Mouse (Mus musculus): ENCODE results near the gene Ifitm3. TPM values are rescaled to one million over a fixed set of nuclear protein-coding genes. Genes with fewer than 3 reads are reported as not detected.
"Not testable (repeated sequence)": the region's sequence is repeated elsewhere in the genome, so short reads cannot be mapped to it uniquely, and the experiment has no call there.

Gene Ifitm3
- total and polyA plus RNA-seq, 2 experiments from 2014 or later = 35.9 to 78.8 TPM

- Histone ChIP-seq H3K4me2 (ENCODE audit: low read depth) (no peak overlapping the region), H3K4me1 (ENCODE audit: insufficient read depth) (no peaks in the 10 kb centered on the region), H3K9ac (no peak overlapping the region), H3K36me3 (ENCODE audit: insufficient read depth) (no peaks in the 10 kb centered on the region), H3K27me3 (ENCODE audit: insufficient read depth, low read length) (no peaks in the 10 kb centered on the region), H3K27ac (ENCODE audit: low read depth, low read length) (no peak overlapping the region), H3K9me3 (ENCODE audit: low read length) (no peaks in the 10 kb centered on the region), H3K4me3 (ENCODE audit: low read depth, low read length) (no peak overlapping the region)
- DNase-seq = no peak
- ATAC-seq = no peak
- TF ChIP-seq CTCF (IDR thresholded peaks at IDR 0.05; ENCODE audit: low read depth) = no peak
- 62% methylated on average over 4 of the region's 4 CpGs for WGBS
Measured at GRCm38 (mm10) chr7:141042539-141042938, 32.0 kb upstream of the Ifitm3 start.

GRCm38 (mm10) chr7:141041661-141042060 is 31.1 kb upstream of the Ifitm3 start:
- no peak overlapping the region for H3K27ac ChIP-seq (ENCODE audit: low read depth, low read length)
- ATAC-seq (peak; percentile 74; the same call in 1 of the 2 replicates), DNase-seq (peak; percentile 53)
- WGBS = 18% methylated on average over 5 of the region's 5 CpGs
- H3K4me1 ChIP-seq (ENCODE audit: insufficient read depth) = no peaks in the 10 kb centered on the region
- H3K4me3 ChIP-seq (ENCODE audit: low read depth, low read length) = no peak overlapping the region
- no peaks in the 10 kb centered on the region for H3K9me3 ChIP-seq (ENCODE audit: low read length)
- no peak overlapping the region for H3K4me2 ChIP-seq (ENCODE audit: low read depth)
- H3K27me3 ChIP-seq (ENCODE audit: insufficient read depth, low read length) = no peaks in the 10 kb centered on the region
- H3K9ac ChIP-seq = no peak overlapping the region
- no peak for TF ChIP-seq CTCF (IDR thresholded peaks at IDR 0.05; ENCODE audit: low read depth)
- no peaks in the 10 kb centered on the region for H3K36me3 ChIP-seq (ENCODE audit: insufficient read depth)

- TF ChIP-seq CTCF (IDR thresholded peaks at IDR 0.05; ENCODE audit: low read depth) = no peak
- ATAC-seq (no peak), DNase-seq (no peak)
- Histone ChIP-seq H3K4me2 (ENCODE audit: low read depth) (no peak overlapping the region), H3K36me3 (ENCODE audit: insufficient read depth) (no peaks in the 10 kb centered on the region), H3K27me3 (ENCODE audit: insufficient read depth, low read length) (no peaks in the 10 kb centered on the region), H3K27ac (ENCODE audit: low read depth, low read length) (no peak overlapping the region), H3K4me1 (ENCODE audit: insufficient read depth) (no peaks in the 10 kb centered on the region), H3K9ac (no peak overlapping the region), H3K4me3 (ENCODE audit: low read depth, low read length) (no peak overlapping the region), H3K9me3 (ENCODE audit: low read length) (no peaks in the 10 kb centered on the region)
- 39% methylated on average over 6 of the region's 9 CpGs for WGBS
Measured at GRCm38 (mm10) chr7:141040867-141041606, 30.5 kb upstream of the Ifitm3 start.

GRCm38 (mm10) chr7:141039386-141040107 is 29.0 kb upstream of the Ifitm3 start:
- Histone ChIP-seq H3K9me3 (ENCODE audit: low read length) (no peaks in the 10 kb centered on the region), H3K36me3 (ENCODE audit: insufficient read depth) (no peaks in the 10 kb centered on the region), H3K4me1 (ENCODE audit: insufficient read depth) (no peaks in the 10 kb centered on the region), H3K27me3 (ENCODE audit: insufficient read depth, low read length) (no peaks in the 10 kb centered on the region), H3K9ac (no peak overlapping the region), H3K4me3 (ENCODE audit: low read depth, low read length) (no peak overlapping the region), H3K4me2 (ENCODE audit: low read depth) (no peak overlapping the region), H3K27ac (ENCODE audit: low read depth, low read length) (no peak overlapping the region)
- 96% methylated on average over 4 of the region's 4 CpGs for WGBS
- no peak for TF ChIP-seq CTCF (IDR thresholded peaks at IDR 0.05; ENCODE audit: low read depth)
- ATAC-seq (no peak), DNase-seq (no peak)

GRCm38 (mm10) chr7:141038090-141039032 is 27.8 kb upstream of the Ifitm3 start:
- H3K4me1 ChIP-seq (ENCODE audit: insufficient read depth) = no peaks in the 10 kb centered on the region

GRCm38 (mm10) chr7:141036624-141037023 is 26.1 kb upstream of the Ifitm3 start:
- WGBS = 93% methylated on average over 1 of the region's 2 CpGs
- H3K36me3 ChIP-seq (ENCODE audit: insufficient read depth); H3K4me2 ChIP-seq (ENCODE audit: low read depth); H3K27me3 ChIP-seq (ENCODE audit: insufficient read depth, low read length); H3K4me1 ChIP-seq (ENCODE audit: insufficient read depth); H3K9ac ChIP-seq; H3K4me3 ChIP-seq (ENCODE audit: low read depth, low read length); ATAC-seq; H3K9me3 ChIP-seq (ENCODE audit: low read length); DNase-seq; H3K27ac ChIP-seq (ENCODE audit: low read depth, low read length): not testable (repeated sequence)

More at GRCm38 (mm10) chr7:141038090-141039032, 27.8 kb upstream of the Ifitm3 start:
- Histone ChIP-seq H3K27ac (ENCODE audit: low read depth, low read length) (no peak overlapping the region), H3K4me3 (ENCODE audit: low read depth, low read length) (no peak overlapping the region), H3K9me3 (ENCODE audit: low read length) (no peaks in the 10 kb centered on the region), H3K9ac (no peak overlapping the region), H3K4me2 (ENCODE audit: low read depth) (no peak overlapping the region), H3K27me3 (ENCODE audit: insufficient read depth, low read length) (no peaks in the 10 kb centered on the region), H3K36me3 (ENCODE audit: insufficient read depth) (no peaks in the 10 kb centered on the region)
- no peak for DNase-seq
- WGBS = 84% methylated on average over 20 of the region's 21 CpGs
- TF ChIP-seq CTCF (IDR thresholded peaks at IDR 0.05; ENCODE audit: low read depth) = no peak
- no peak for ATAC-seq
